Mouse (Mus musculus): ENCODE data around the gene Il4i1. TPM values are rescaled to one million over a fixed set of nuclear protein-coding genes. Genes with fewer than 3 reads are reported as not detected.

The Il4i1 gene
- polyA plus RNA-seq (2017; shearing (Covaris generic)) = 2.9 TPM

DNA sequence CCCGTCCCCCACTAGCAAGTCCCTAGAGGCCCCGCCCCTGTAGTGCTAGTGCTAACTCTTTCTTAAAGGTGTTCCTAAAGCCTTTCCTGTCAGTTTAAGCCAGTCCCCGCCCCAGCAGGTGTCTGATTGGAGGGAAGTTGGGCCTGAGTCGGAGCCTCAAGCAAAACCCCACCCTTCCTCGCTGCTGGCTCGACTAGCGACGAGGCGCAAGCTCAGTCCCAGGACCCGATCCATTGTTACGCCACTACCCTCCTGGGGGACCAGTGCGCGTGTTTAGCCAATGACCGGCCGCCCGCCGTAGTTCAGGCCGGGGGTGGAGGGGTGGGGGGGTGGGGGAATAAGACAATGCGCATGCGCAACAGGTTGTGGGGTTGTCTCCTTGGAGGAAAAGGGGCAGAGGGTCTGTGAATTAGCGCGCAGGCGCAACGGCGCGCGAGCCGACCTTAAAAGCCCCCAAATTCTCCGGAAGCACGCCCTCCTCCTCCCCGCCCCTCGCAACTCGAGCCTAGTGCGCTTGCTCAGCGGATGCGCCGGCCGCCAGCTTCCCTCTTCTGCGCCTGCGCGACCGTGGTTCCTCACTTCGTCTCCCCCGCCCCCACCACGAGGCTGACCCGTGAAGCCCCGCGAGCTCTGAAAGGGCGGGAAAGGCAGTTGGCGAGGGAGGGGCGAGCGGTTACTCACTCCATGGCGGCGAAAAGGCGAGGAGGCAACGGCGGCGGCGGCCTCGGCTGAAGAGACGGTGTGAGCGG lies at the start of gene Il4i1, which contains the start of gene Nup62:
TSS of gene Il4i1 (plus strand) at position 667 of the 749 bp plus-strand sequence.
TSS of gene Nup62 (plus strand) at position 368 of the 749 bp plus-strand sequence.

DNA sequence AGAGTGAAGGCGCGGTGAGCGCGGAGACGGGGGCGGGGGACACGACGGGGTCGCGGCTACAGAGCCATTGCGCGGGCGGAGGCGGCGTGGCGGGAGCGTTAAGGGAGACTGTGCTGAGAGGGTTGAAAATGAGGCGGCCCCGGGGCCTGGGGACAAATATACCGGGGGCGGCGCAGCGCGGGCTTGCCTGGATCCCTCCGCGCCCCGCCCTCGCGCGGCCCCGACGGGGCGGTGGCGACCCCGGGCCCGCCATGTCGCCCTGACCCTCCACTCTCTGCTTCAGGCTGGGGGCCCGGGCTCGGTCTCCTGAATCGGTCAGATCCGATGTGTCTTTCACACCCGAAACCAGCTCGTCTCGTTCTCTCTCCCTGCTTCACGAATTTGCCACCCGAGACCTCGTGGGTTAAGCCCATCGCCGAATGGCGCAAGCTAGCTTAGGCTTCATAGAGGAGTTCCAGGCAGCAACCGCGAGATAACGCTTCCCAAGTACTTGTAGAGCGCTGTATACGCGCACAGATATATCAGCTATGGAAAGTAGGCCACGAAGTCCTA lies 359 bp downstream of the Il4i1 start, which contains the start of gene Atf5:
TSS of gene Atf5 (minus strand) at position 189 of the 552 bp plus-strand sequence.

DNA sequence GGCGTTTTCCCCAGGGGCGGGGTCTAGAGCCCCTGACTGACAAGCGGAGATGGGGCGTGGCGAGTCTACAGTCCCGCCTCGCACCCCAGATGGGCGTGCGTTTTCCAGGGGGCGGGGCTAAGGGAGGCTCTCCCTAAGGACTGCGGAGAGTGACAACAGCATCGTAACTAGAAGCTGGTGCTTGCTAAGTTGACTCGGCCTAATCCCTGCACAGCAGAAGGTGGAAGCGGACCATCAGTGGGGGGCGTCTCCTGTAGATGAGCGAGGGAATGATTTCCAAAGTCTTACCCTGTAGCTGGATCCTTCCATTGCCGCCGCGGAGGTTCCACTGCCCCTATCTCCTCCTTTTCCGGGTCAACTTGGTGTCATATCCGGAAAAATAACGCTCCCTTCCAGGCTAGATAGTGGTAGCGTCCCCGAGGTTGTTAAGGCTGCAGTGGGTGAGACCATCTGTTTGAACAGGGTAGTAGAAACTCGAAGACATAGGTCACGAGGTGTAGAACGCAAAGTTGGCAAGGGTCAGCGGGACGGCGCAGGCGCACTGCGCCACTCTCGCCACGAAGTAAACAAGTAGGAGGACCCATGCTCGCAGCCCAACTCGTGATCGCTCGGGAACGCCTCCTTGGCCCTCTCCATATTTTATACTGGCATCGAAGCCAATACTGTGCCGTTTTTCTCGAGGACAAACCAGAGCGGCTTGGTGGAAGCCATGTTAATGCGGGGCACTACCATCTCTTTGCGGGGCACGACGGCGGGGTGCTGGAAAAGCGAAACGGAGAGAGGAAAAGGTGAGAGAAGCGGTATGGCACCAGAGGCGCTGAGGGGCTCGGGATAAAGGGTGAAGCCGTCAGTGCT lies 32.6 kb downstream of the Il4i1 start, which contains the start of the genes Akt1s1 and Tbc1d17:
TSS of gene Akt1s1 (plus strand) at position 431 of the 855 bp plus-strand sequence.
TSS of gene Tbc1d17 (minus strand) at position 519 of the 855 bp plus-strand sequence.

DNA sequence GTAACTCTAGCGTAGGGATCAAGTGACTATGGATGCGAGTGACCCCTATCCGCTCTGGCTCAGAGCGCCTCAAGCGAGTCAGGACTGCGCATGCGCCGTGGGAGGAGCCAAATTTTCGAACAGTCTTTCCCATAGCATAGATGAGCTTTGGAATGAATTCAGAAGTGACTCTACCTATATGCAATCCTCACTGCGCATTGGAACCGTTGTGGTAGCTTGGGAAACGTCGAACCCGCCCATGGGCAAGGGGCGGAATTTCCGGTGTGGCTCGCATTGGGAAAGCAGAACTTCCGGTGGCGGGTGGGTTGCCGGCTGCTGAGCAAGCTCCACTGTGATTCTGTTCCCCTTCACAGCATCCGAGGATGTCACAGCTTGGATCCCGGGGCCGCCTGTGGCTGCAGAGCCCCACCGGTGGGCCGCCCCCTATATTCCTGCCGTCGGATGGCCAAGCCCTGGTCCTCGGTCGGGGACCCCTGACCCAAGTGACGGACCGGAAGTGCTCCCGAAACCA lies 40.9 kb downstream of the Il4i1 start, which contains the start of gene Pnkp:
TSS of gene Pnkp (plus strand) at position 98 of the 511 bp plus-strand sequence.

DNA sequence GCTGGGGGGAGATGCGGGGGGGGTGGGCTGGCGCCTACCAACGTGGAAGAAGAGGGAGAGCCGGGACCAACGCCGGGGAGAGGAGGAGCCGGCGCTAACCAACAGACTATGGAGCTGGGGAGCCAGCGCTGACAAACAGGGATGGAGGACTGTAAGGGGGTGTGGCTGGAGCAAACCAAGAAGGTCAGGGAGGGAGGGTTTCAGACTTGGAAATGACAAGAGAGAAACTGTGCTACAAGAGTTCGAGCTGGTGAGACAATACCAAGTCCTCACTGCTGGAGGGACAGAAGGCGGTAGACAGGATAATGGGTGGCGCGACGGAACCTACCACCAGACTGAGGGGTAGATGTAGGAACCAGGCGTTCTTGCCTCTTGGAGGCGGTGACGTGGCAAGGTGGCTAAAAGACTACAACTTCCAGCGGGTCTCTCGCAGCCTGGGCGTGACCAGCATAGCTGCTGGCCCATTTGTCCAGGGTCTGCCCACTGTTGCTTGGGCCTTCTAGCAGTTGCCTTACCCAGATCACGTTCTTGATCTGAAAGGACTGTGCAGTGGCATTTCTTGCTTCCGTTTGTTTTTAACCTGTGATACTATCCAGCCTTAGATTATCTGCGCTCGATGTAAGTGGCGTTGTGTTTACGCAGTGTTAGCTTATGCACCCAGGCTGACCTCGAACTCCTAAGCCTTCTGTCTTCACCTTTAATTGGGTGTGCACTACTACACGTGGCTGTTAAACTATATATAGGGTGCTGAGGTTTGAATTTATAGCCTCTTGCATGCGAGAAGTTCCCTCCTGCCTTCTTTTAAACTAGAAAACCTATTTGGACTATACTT lies 53.7 kb downstream of the Il4i1 start, which contains the start of gene Ptov1:
TSS of gene Ptov1 (minus strand) at position 92 of the 832 bp plus-strand sequence.

Other genes starting within 250 kb of the Il4i1 start
- 2.7 TPM for gene Napsa, start 244.0 kb upstream of the Il4i1 start, polyA plus RNA-seq (2017; shearing (Covaris generic))
- not detected for gene Kcnc3, start 225.7 kb upstream of the Il4i1 start, polyA plus RNA-seq (2017; shearing (Covaris generic))
- gene Myh14, start 145.5 kb upstream of the Il4i1 start, polyA plus RNA-seq (2017; shearing (Covaris generic)) = not detected
- not detected for gene Izumo2, start 107.6 kb upstream of the Il4i1 start, polyA plus RNA-seq (2017; shearing (Covaris generic))
- 116 TPM for gene Vrk3, start 68.0 kb upstream of the Il4i1 start, polyA plus RNA-seq (2017; shearing (Covaris generic))
- 0.51 TPM for gene Zfp473, start 65.3 kb upstream of the Il4i1 start, polyA plus RNA-seq (2017; shearing (Covaris generic))
- 63.1 TPM for gene Nup62, start 299 bp upstream of the Il4i1 start, polyA plus RNA-seq (2017; shearing (Covaris generic))
- gene Atf5, start 271 bp downstream of the Il4i1 start, polyA plus RNA-seq (2017; shearing (Covaris generic)) = 0.22 TPM
- gene Akt1s1, start 32.6 kb downstream of the Il4i1 start, polyA plus RNA-seq (2017; shearing (Covaris generic)) = 20.5 TPM
- 114 TPM for gene Tbc1d17, start 32.7 kb downstream of the Il4i1 start, polyA plus RNA-seq (2017; shearing (Covaris generic))
- 112 TPM for gene Pnkp, start 40.8 kb downstream of the Il4i1 start, polyA plus RNA-seq (2017; shearing (Covaris generic))
- gene Ptov1, start 53.4 kb downstream of the Il4i1 start, polyA plus RNA-seq (2017; shearing (Covaris generic)) = 10.1 TPM
- gene Med25, start 76.3 kb downstream of the Il4i1 start, polyA plus RNA-seq (2017; shearing (Covaris generic)) = 52.0 TPM
- 52.1 TPM for gene Fuz, start 79.7 kb downstream of the Il4i1 start, polyA plus RNA-seq (2017; shearing (Covaris generic))
- gene Ap2a1, start 113.1 kb downstream of the Il4i1 start, polyA plus RNA-seq (2017; shearing (Covaris generic)) = 36.1 TPM
- gene Tsks, start 126.8 kb downstream of the Il4i1 start, polyA plus RNA-seq (2017; shearing (Covaris generic)) = not detected
- 0.72 TPM for gene Cpt1c, start 158.5 kb downstream of the Il4i1 start, polyA plus RNA-seq (2017; shearing (Covaris generic))
- 180 TPM for gene Prmt1, start 170.2 kb downstream of the Il4i1 start, polyA plus RNA-seq (2017; shearing (Covaris generic))
- gene Irf3, start 181.3 kb downstream of the Il4i1 start, polyA plus RNA-seq (2017; shearing (Covaris generic)) = 248 TPM
- 29.1 TPM for gene Bcl2l12, start 182.3 kb downstream of the Il4i1 start, polyA plus RNA-seq (2017; shearing (Covaris generic))
- 27.6 TPM for gene Scaf1, start 200.0 kb downstream of the Il4i1 start, polyA plus RNA-seq (2017; shearing (Covaris generic))
- gene Rras, start 201.6 kb downstream of the Il4i1 start, polyA plus RNA-seq (2017; shearing (Covaris generic)) = 15.1 TPM
- gene Prr12, start 236.5 kb downstream of the Il4i1 start, polyA plus RNA-seq (2017; shearing (Covaris generic)) = 3.5 TPM
- gene Nosip, start 246.0 kb downstream of the Il4i1 start, polyA plus RNA-seq (2017; shearing (Covaris generic)) = 127 TPM
- gene Prrg2, start 246.3 kb downstream of the Il4i1 start, polyA plus RNA-seq (2017; shearing (Covaris generic)) = 3.2 TPM